Mouse (Mus musculus) urinary bladder, postnatal 25 days (tissue): ENCODE data around the gene Derl2.
A peak's percentile ranks its signal among the peaks of the same experiment; 100 is the strongest.

ENCODE experiments used
- DNase-seq: peaks from one replicate; pipeline ENCODE4 v3.0.0; 2022; ENCODE audit warnings: low spot score

Derl2 gene

GRCm38 (mm10) chr11:70982030-70982429 lies 37.6 kb downstream of the Derl2 start:
- no peak for DNase-seq

DNA sequence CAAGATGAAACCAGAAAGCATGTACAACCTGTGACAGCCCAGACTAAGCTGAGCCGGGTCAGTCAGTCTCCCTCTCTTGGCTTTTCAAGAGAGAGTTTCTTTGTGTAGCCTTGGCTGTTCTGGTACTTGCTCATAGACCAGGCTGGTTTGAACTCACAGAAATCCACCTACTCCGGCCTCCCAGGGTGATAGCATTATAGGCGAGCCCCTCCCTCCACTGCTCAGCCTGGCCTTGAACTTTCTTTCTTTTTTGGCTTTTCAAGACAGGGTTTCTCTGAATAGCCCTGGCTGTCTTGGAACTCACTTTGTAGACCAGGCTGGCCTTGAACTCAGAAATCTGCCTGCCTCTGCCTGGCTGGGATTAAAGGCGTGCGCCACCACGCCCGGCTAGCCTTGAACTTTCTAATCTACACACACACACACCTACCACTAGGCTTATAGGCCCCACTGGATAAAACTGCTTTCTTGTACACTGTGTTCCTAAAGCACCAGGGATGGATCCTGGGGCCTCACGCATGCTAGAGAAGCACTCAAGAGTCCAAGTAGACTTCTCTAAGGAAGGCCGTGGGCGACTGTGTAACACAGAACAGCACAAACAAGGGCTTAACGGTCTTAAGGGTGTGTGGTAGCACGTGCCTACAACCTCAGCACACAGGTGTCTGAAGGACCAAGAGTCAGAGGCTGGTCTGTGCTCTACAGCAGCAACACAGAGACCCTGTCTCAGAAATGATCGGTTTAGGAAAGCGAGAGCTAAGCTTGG lies 38.7 kb downstream of the Derl2 start:
- no peak for DNase-seq

- DNase-seq = no peak
Observed at GRCm38 (mm10) chr11:70980232-70980631, 39.4 kb downstream of the Derl2 start.

- DNase-seq = no peak
Observed at GRCm38 (mm10) chr11:70977293-70977692, 42.3 kb downstream of the Derl2 start.

GRCm38 (mm10) chr11:70975193-70975592 lies 44.4 kb downstream of the Derl2 start:
- DNase-seq = no peak

DNA sequence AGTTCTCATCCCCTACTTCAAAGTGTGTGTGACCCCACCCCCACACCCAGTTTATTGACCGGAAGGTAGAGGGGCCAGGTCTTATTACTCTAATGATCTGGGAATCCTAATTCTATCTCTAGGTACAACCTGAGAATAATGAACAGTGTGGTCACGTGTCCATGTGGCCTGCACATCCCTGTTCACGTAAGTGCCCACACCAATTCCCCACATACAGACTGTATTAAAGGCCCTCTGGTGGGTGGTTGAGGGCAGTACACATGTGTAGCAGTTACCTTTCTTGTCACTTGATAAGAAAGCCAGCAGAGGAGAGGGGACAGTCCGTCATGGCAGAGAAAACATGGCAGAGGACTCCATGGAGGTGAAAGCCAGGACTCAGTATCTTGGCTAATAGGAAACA lies 45.7 kb downstream of the Derl2 start:
- no peak for DNase-seq

DNA sequence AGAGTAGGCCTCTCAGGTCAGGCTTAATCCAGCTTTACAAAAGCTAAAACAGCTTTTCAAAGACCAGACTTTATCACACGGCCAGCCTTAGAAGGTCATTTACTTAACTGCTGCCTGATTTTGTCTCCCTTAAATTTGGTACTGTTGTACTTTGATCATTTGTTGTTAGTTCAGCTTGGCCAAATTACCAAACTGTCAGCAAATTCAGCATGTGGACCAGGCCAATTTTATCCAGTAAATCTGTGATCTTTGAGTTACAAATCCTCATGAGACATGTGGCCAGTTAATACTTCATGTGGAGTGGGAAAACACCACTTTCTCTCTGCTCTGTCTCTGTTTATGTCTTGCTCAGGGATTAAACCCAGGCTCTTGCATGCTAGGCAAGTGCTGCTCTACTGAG lies 47.1 kb downstream of the Derl2 start:
- no peak for DNase-seq

DNA sequence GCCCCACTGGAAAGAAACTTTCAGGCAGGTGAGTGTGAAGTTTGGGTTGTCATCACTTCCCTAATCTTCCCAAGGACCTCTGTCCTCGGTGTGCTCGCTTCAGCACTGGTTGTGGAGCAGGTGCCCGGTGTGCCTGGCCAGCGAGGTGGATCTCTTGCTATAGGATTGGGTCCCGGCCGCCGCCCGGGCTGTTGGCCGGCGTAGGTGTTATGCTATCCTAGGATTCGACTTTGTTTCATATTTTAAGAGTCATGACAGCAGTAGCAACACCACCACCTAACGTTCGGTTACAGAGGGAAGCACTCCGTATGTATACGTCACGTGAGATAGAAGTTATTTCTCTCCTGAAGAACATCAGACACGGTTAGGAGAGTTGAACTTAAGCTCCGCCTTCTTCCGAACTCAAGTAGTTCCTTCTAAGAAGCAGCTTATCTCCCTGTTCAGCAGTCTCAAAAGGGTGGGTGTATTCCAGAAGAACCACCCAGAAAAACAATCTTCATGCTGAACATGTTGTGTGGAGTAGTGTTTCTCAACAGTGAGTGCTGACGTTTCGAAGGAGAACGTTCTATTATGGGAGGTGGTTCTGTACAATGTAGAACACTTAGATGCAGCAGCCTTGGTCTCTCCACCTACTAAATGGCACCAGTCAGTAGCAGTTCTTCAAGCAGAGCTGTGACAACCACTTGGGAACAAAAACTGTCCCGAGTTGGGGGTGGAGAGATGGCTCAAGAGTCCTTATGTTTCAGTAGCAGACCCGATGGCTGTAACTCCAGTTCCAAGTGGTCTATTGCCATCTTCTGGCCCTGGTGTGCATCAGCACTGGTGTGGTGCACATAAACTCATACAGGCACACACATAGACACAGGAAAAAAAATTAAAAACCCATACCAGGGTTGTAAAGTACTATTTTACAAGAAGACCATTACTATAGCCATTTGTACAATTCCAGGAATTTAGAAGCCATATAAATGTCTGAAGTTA lies 48.8 kb downstream of the Derl2 start:
- DNase-seq = no peak

GRCm38 (mm10) chr11:70969821-70970559 lies 49.7 kb downstream of the Derl2 start, which contains the start of the genes Nup88 and Rpain:
TSS of gene Nup88 (minus strand) at chr11:70969973.
TSS of gene Rpain (plus strand) at chr11:70970213.
- peak; percentile 78 for DNase-seq

DNA sequence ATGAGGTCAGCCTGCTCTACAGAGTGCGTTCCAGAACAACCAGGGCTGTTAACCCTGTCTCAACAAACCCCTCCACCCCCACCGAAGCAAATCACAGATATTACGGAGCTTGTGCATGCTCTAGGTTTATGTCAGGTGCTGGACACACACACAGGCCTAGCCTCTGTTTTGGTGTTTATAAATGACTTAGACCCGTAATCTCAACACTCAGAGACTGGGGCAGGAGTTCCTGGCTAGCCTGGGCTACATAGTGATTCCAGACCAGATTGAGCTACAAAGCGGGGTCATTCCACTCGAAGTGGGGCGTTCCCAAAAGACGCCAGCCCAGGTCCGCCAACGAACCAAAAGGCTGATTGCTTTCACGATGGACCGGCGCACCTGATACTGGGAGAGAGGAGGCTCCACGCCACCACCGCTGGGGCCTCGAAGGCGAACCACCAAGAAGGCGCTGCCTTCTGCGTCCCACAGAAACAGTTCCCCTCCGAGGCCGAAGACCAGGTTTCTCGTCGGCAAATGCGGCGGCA lies 50.3 kb downstream of the Derl2 start:
- no peak for DNase-seq

- no peak for DNase-seq
Observed at GRCm38 (mm10) chr11:70964222-70964907, 55.3 kb downstream of the Derl2 start.

DNA sequence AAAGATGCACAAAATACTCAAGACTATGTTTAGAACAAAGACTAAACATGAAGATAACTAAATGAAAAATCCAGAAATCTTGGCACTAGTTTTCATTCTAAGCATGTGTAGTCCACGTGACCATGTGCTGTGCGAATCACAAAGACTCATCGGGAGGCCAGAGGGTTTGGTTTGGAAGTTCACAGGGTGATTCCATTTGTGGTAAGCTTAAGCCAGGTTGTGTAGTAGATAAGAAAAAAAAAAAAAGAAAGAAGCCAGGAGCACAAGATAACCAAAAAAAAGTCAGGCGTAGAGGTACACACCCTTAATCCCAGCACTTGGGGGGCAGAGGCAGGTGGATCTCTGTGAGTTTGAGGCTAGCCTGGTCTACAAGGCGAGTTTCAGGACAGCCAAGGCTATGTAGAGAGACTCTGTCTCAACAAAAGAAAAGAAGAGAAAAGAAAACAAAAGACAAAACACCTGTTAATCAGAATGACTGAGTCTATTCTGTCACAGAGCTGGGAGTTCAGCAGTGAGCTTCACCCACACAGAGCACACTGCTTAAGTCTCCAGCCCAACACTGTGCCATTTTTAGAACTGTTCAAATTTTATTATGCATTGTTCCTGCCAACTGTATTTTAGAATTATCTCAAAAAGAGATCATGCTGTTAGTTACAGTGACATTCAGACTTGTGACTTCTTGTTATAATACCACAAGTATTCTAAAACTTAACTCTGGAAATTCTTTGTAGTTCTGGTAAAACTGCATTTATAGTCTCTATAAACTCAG lies 58.7 kb downstream of the Derl2 start:
- no peak for DNase-seq
